Mouse (Mus musculus): Measurements from ENCODE around the gene Hbs1l.

The Hbs1l gene

DNA sequence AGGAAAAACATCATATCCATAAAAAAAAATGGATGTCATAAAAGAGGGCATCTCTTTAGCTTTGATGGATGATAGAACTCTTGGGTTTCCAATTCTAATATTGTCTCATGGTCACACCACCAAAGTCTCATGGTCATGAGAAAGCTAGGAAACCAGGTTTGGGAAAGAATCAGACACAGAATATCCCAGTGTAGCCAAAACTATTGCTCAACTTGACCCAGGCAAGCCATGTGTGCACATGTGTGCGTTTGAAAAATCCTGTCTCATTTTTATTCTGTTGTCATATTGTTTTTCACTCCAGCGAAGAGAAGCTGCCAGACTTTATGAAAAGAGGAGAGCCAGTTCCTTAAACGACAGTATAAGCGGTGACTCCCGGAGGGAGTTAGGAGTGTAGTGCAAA lies 114.9 kb downstream of the Hbs1l start:
- DNase-seq = no peak

DNA sequence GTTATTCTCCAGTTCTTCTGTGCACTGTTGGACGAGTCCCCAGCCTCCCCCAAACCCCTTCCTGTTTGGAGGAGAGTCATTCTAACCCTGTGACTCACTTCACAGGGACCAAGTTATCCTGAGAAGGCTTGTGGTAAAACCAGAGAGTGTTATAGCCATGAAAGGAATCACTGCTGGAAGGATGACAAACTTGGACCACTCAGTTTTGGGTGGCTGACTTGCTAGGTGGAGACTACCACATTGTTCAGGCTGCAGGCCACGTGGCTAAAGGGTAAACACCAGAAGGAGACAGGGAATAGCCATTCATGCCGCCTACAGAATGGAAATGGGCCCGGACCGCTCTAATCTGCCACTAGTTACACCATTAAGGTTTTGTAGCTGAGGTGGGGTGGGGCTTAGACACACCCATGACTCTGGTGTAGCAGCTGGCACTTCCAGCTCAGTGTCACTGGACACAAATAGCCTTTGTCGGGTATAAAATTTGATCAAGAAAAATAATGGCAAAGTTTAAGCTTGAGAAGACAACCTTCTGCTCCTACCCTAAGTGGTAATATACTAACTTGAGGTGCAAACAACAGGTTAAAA lies 115.9 kb downstream of the Hbs1l start:
- no peak for DNase-seq

GRCm38 (mm10) chr10:21415031-21415430 lies 119.3 kb downstream of the Hbs1l start:
- no peak for DNase-seq

GRCm38 (mm10) chr10:21416184-21416583 lies 120.4 kb downstream of the Hbs1l start:
- no peak for DNase-seq

All from lung, postnatal 14 days (tissue).